Mouse (Mus musculus) mouse trophoblast stem cell (cell line): ENCODE measurements around the gene Spp1.

Experiments used
- in situ Hi-C, 2 experiments: fragments of 300-500 bp; cut with MseI, MboI; formaldehyde crosslinking; loops; 2 replicates in 1 of 2; 3 replicates in 1 of 2; pipeline ENCODE4 v1.15.1; 2025

The Spp1 gene

DNA sequence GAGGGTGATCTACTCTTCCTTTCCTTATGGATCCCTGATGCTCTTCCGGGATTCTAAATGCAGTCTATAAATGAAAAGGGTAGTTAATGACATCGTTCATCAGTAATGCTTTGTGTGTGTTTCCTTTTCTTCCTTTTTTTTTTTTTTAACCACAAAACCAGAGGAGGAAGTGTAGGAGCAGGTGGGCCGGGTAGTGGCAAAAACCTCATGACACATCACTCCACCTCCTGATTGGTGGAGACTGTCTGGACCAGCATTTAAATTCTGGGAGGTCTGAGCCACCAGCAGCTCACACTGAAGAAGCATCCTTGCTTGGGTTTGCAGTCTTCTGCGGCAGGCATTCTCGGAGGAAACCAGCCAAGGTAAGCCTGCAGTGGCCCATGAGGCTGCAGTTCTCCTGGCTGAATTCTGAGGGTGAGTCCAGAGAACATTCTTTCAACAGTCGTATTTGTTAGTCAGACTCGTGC lies at the start of gene Spp1:
Gene Spp1, plus strand, starts transcription at position 284 of the 467 bp plus-strand sequence.
- in situ Hi-C loops: no loop called here

DNA sequence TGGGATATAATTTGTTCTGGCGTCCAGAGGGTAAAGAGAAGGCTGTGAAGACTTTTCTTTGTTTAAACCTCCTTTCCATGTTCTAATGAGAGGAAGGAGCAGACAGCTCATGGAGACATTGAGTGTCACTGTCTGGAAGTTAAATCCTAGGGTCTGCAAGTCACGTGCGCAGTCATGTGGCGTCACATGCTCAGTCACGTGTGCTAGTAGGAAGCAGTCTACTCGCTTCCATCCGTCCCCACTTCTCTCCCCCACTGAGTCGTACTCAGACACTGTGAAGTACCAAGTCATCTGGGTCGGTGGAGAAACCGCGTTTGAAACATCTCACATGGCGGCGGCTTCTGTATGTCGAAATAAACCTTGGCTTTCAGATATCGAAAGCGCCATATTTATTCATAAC lies 49.4 kb upstream of the Spp1 start:
- in situ Hi-C loops: no loop called here

DNA sequence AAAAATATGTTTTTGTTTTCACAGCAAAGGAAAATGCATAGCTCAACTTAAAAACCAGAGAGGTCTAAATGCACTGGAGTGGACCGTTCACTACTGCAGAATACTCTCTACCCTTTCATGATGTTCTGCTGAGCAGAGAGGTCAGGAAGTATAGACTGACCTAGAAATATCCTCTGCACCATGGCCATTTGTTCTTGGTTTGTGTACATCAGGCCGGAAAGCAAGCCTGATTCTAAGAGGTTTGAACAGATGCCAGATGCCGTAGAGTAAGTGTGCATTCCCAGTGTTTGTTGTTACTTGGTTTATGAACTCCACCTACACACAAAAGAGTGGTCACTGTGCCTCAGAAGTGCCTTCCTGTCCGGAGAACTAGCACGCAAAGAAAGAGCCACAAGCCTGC lies 48.0 kb upstream of the Spp1 start:
- in situ Hi-C loops: no loop called here

DNA sequence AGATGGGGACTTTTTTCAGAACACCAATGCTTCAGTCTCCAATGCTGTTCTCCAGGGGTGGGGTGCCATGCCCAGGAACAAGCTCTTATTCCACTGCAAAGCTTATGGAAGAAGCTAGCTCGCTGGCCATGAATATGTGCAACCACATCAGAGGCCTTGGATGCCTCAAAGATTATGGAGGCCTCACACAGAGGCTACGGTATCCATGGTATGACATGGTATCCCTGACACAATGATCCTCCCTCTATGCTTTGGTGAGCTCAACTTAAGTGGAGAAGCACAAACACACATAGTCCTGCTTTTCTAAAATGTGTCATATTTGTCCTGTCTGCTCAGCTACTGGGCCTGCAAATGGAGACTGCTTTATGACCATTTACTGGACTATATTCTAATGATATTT lies 44.0 kb upstream of the Spp1 start:
- in situ Hi-C loops: no loop called here

DNA sequence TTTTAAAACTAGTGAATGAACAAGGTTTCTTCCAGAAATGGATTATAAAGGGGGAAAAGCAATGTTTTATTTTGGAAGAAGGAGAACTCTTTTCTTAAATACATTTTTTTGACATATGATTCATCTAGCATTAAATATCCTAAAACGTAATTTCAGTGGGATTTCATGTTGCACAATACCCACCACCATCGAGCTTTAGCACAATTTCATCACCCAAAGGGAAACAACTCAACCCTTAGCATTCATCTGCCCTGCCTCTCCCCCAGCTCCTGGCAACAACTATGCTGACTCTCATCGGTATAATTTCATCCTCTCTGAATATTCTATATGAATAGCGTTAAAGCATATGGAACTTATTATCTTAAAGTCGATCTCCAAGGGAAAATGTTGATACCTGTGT lies 42.1 kb upstream of the Spp1 start:
- in situ Hi-C loops: no loop called here

DNA sequence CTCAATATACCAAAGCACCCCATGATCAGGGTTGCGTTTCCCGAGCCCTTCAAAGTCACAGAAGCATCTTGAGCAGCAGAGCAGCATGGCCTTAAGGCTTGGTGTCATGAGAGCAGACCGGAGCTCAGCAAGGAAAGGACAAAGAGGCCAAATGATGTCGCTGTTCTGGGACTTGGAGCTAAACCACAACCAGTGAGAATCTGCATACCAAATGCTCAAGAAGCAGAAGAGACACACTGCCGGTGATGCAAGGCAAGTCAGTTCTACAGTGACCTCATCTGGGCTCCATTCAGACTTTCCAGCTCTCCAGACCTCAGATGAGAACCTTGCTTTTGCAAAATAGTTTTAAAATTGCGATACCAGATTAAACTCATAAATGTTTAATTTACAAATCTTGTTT lies 38.6 kb upstream of the Spp1 start:
- in situ Hi-C loops: no loop called here

DNA sequence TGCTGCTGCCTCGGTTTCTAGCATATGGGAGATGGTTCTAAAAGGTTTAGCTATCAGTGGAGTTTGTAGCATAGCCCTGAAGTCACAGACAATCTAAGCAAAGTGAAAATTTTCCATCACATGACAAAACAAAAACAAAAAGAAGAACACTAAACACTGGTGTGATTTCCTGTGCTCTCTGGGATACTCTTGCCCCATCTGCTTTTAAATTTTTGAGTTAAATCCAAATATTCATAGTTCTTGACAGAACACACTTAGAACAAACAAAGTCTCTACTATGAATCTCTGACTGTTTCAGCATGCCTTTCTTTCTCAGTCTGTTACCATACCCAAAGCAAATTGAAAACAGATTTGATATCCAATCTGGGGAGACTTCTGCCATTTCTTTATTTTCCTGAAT lies 36.9 kb upstream of the Spp1 start:
- in situ Hi-C loops: no loop called here

DNA sequence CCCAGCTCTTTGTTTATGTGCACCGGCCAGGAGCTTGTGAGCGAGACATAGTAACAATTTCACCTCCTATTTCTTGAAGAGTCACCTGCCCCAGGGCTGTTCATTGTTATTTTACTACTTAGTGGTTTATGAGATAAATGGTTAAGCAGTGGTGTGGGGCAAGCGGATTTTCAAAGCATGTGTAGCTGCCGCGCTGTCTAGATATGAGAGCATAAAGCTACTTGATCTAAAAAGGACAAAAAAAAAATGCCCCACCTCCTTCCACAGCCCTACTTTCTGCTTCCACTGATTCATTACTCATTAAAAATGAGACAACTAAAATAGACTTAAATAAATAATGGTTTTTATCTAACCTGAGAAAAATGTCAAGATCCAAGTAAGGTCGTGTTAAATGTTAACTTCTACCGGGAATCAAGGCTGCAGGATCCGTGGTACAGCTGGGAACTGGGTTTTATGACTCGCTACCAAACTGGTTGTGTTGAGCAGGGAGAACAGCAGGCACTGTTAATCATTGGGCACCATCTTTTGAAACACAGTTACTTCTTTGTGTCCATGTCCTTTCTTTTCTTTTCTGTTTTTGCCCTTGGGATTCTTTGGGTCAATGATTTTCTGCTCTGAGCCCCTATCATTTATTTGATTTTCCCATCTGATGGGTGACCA lies 35.5 kb upstream of the Spp1 start:
- in situ Hi-C loops: no loop called here

DNA sequence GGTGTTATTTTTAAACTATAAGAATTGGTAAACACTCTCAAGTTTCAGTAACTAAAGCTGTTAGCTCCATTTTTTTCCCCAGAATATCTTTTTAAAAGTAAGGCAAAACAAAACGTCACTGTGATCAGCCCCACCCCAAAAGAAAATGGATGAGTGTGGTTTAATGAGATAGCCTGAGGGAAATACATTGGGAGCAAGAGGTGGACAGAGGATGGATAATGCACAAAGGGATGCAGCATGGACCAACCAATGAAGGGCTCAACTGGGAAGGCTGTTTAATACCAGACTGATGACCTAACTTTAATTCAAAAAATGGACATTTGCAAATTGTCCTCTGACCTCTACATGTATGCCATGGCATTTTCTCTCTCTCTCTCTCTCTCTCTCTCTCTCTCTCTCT lies 34.9 kb upstream of the Spp1 start:
- in situ Hi-C loops: no loop called here

DNA sequence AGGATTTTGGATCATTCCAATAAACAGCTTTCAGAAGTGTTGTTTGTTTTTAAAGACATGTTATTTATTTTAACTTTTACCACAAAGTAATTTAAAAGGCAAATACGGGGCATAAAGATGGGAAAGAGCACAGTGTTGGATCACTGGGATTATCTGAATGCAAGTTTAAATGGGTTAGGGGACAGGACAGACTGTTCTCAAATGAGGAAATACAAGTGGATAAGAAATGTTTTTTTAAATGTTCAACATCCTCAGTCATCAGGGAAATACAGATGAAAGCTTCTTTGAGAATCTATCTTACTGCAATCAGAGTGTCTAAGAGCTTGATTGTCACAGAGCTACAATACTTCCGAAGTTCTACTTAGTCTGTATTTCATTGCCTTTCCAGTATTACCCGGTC lies 32.3 kb upstream of the Spp1 start:
- in situ Hi-C loops: no loop called here

DNA sequence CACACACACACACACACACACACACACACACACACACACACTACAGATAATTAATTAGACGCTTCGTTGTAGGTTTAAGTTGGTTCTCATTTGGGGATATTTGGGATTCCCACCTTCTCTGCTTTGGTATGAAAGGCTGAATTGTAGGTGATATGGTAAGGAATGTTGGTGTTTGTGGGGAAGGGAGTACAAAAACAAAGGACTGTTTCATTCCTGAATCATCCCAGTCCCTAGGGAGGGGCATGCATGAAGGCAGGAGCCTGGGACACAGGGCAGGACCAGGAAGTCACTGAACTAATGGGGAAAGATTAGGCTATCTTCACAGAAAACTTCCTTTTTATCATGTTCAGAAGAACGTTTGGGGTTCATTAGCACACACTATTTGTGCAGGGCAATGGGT lies 31.6 kb upstream of the Spp1 start:
- in situ Hi-C loops: no loop called here

DNA sequence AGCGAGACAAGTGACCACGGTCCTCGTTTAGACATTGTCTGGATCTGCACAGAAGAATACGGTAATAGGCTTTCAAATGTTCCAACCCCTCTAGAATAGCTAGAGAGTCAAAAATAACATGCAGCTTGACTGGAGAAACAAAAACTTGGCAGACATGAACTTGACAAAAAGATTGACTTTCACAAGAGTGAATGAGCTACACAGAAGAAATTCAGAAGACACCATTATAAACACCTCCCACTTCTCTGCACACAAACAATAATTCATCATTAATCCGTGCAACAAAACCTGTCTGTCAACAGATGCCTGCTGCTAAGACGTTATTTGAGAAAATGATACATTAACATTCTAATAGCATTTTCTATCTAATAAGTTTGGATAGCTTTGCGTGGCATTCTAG lies 30.4 kb upstream of the Spp1 start:
- in situ Hi-C loops: no loop called here

DNA sequence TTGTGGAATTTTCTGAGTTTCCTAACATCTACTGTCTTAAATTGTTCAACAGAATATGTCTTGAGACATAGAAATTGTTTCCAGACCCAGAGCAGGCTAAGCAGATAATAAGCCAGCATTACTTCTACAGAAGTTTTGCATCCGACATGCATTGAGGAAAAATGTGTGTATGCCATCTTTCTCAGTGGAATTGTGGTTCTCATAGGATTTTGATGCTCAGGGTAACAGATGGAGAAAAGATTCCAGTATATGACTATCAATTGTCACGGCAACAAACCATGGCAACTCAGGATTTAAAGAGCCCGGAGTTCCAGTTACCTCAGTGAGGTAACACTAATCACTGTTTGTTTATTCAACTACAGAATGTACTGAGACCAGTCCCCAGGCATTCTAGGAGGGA lies 29.9 kb upstream of the Spp1 start:
- in situ Hi-C loops: no loop called here

DNA sequence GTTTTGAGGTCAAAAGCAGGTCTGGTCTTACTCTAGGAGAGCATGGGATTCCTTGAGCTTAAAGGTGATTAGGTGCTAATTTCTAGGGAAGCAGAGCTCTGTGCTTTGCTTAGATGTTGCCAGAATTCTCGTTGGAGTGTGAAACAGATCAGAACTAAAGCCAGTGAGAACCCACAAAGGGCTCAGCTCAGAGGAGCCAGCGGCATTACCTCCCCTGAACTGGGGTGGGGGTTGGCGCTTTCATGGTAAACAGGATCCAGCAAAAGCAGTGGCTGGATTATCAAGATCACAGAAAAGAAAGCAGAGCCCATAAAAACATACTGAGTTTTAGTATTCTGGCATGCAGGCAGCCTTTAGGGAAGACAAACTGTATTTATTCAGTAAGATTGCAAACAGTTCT lies 28.2 kb upstream of the Spp1 start:
- in situ Hi-C loops: no loop called here

DNA sequence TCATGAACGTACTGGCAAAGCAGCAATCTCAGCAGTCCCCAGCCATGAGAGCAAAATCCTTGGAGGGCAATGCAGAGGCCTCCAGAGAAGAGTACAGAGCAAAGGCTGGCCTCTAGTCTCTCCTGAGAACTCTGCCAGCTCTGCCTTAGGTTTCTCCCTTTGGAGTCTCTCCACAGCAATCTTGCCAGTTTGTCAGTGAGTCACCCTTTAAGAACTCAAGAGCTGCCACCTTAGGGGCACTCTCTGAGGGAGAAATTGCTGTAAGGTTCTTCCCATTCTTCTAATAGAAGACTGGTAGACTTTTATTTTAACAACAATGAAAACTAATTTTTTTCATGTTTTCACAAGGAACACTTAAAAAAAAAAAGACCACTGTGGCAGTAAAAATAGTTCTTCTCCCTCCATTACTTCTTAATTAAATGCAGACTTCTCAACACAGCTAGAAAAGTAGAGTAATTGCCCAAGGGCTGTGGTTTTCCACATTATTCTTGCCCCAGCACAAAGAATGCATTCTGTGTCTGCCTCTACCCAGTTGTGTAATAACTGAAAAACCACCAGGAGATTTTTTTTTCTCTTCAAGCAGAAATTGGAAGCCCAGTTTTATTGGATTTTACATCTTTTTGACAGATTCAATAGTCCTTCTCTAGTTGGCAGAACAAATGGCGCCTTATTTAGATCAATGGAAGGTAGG lies 27.2 kb upstream of the Spp1 start:
- in situ Hi-C loops: no loop called here

DNA sequence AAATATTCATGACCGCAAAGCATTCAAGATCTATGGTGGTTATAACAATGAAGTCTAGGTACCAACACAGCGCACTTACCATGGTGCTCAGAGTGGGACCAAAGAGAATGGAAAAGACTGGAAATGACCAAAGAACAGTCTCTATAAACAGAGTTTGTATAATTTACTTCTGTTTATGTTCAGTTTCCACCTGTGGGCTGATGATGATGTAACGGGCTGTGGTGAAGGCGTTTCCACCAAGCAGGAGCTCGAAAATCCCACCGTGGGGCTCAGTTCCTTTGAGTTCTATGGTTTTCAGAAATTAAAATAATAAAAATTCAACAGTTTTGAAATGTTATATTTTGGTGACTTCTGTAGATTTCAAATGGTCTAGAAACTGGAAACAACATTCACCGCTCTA lies 26.4 kb upstream of the Spp1 start:
- in situ Hi-C loops: no loop called here

DNA sequence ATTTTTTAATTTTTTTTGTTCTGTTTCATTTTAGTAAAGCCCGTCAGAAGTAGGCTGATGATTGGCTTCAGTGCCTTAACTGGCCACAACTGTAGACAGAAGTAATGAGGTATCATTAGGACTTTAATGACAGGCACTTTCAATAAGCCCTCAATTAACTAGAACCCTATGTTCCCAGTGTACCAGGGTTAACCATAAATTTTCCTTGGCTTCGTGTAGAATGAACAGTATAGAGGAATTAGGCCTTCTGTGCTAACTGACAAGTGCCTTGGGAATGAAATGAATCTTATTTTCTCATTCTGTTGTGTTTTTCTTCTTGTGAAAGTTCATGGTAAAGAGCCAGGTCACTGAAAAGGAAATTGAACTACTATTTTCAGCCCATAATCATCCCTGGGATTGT lies 18.9 kb upstream of the Spp1 start:
- in situ Hi-C loops: no loop called here

DNA sequence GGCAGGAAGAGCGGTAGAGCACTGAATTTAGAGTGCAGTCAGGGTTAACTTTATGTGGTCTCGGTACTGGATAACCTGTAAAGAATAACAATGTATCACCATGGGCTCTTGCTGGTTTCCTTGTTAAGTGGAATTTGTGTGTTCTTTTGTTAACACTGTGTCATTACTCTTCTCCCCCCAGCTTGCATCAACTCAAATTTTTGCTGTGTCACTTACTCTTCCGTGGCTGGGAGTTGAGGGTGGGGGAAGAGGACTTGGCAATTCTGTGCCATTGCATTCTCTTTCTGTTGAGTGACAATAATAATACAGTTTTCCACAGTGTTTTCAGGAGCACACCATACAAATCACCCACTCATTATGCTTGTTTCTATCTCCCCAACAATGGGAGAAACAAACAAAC lies 17.9 kb upstream of the Spp1 start:
- in situ Hi-C loops: no loop called here

DNA sequence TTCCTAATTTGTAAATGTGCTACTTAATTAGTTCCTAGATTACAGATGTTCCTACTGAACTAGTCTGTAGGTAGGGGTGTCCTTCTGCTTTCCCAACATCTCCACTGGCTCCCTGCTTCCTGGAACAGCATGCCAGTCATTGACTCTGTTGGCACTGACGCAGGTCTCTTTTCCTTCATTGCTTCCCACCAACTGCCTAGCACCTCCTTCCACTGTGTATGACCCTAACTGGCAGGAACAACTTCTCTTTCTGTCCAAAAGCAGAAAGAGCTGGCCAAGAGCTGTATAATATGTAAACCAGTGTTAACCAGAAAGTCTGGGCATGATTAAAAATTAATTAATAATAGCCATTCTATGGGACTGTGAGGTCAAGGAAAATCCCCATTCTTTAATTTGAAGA lies 17.2 kb upstream of the Spp1 start:
- in situ Hi-C loops: no loop called here

DNA sequence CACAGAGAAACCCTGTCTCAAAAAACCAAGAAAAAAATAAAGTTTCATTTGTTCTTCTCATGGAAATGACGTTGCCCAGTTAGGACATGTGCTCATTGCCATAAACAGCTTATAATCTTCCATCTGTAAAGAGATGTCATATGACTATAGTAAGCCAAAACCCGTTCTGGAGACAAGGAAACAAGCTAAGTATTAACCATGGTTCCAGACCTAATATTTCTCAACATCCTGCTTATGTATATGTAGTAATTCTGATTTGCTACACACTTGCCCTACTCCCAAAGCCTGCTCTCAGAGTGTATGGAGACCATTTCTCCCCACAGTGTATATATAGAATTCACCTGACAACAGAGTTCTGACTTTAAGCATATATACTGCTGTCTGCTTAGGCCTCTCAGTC lies 12.9 kb upstream of the Spp1 start:
- in situ Hi-C loops: no loop called here

DNA sequence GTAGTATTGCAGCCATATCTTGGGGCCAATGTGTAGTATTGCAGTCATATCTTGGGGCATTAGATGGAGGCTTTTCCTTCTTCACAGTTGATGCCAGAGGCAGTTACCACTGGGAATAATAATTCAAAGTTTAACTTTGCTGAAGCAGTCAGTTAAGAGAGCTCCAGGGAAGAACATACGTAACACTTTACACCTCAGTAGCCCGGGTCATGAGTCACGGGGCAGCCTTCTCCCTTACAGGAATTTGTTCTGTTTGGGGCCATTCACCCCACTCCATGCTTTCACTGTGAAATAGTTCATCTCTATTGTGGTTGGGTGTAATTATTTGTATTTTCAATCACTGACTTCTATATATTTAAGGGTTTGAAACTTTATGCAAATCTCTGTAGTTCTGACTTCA lies 11.1 kb upstream of the Spp1 start:
- in situ Hi-C loops: no loop called here

DNA sequence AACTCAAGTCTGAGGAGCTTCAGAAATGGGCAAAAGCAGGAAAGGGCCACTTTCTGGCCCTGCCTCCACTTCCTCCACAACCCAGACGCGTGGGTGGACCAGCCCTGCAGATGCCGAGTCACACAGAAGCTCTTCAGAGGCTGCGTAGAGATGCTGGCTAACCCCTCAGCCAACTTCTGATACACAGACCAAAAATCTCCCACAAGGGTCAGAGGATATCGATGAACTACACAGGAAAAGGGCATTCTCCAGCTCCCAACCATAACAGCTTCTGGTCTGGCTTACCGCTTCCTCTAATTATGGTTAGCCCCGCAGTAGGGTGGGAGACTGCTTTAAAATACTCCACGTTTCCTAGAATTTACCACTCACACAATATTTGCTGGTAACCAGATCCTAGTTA lies 9.0 kb upstream of the Spp1 start:
- in situ Hi-C loops: no loop called here

DNA sequence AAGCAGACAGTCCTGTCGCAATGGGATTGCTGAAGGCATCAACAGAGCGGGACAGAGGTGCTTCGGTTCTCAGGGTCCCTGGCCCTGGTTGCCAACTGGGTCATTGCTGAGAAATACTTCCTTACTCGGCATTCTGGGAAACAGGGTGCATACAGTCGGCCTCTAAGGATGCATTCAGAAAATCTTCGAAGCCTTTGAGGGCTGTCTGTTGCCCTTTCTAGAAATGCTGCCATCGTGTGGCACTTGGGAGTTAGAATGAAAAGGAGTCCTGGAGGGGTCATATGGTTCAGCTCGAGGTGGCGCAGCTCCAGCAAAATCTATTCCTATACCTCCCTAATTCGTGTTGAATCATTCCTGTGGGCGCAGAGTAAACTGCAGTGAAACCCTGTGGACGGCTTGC lies 2.0 kb upstream of the Spp1 start:
- in situ Hi-C loops: no loop called here
